Mouse (Mus musculus): ENCODE results near the gene Tenm4.

DNA sequence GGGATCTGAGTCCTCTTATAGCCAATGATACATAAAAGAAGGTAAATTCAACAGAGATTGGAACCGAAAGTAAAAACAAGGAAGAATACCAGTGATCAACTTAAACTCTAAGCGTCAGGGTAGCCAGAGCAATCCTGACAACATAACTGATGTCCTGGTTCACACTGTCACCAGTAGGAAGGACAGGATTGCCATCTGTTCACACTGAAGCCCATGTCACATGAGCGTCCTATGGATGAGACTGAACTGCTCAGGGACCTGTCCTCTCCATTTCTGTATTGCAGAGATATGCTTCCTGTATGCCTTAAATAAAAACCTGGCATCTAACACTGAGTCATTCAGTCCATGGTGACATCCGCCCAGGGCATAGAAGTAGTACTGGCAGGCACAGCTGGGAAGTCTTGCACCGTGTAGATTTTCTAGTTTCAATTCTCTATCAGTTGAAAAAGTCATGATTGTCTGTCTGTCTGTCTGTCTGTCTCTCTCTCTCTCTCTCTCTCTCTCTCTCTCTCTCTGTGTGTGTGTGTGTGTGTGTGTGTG is 684.9 kb downstream of the Tenm4 start:
- no peak for TF ChIP-seq POLR2A (IDR thresholded peaks at IDR 0.05; ENCODE audit: low read depth, low read length)
- TF ChIP-seq EP300 (IDR thresholded peaks at IDR 0.05; ENCODE audit: low read length), result peak; percentile 24
- TF ChIP-seq BHLHE40 (IDR thresholded peaks at IDR 0.05; ENCODE audit: low read depth, low read length), result no peak
- no peak for TF ChIP-seq MAFK (IDR thresholded peaks at IDR 0.05; ENCODE audit: insufficient replicate concordance, low read length)

Measured in CH12.LX (cell line).